Mouse (Mus musculus) CH12.LX (cell line): ENCODE results near the gene Ipo4. TPM values are rescaled to one million over a fixed set of nuclear protein-coding genes. Genes with fewer than 3 reads are reported as not detected.

ENCODE experiments used
- DNase-seq: peaks from one replicate; pipeline ENCODE4 v3.0.0-alpha.2; 2013; ENCODE audit errors: extremely low read depth
- H3K27ac ChIP-seq: 2 replicates; pipeline ENCODE4 v1.5.1; 2012; ENCODE audit warnings: low read depth, mild to moderate bottlenecking, control low read depth, moderate library complexity; ENCODE audit not compliant: insufficient read depth
- H3K27me3 ChIP-seq: replicated peaks from 2 replicates; pipeline ENCODE3; 2012; ENCODE audit warnings: inconsistent platforms
- H3K36me3 ChIP-seq, 2 experiments: replicated peaks in 1 of 2; 2 replicates each; pipeline versions ENCODE3 to v1.6.1; 2012; ENCODE audit warnings: inconsistent platforms in 1 of 2, low read length in 1 of 2, mild to moderate bottlenecking in 1 of 2, mixed read lengths in 1 of 2, moderate library complexity in 1 of 2; ENCODE audit not compliant: control insufficient read depth in 1 of 2, insufficient read depth in 1 of 2
- H3K4me1 ChIP-seq, 2 experiments: 2 replicates each; pipeline ENCODE4 v1.6.1; 2012; ENCODE audit warnings: inconsistent platforms in 1 of 2, moderate library complexity in 1 of 2; ENCODE audit not compliant: insufficient read depth in 2 of 2, control insufficient read depth in 1 of 2
- H3K4me2 ChIP-seq: 2 replicates; pipeline ENCODE4 v1.6.1; 2012; ENCODE audit warnings: low read depth, mild to moderate bottlenecking, control low read depth; ENCODE audit not compliant: poor library complexity, insufficient read depth, severe bottlenecking
- H3K4me3 ChIP-seq, 3 experiments: fragments of 150-350 bp in 1 of 3; sonication (generic) in 1 of 3; replicated peaks in 1 of 3; 2 replicates each; pipeline versions ENCODE3 to v1.5.1; 2011 to 2012; ENCODE audit warnings: low read depth in 2 of 3, low read length in 2 of 3, mild to moderate bottlenecking in 2 of 3, moderate library complexity in 2 of 3, control low read depth in 1 of 3, improper control_type of control experiment in 1 of 3, inconsistent platforms in 1 of 3, mixed read lengths in 1 of 3; ENCODE audit not compliant: poor library complexity in 1 of 3
- H3K79me2 ChIP-seq: replicated peaks from 2 replicates; pipeline ENCODE4 v1.6.1; 2012; ENCODE audit warnings: mild to moderate bottlenecking, moderate library complexity; ENCODE audit not compliant: control insufficient read depth, poor library complexity, insufficient read depth, severe bottlenecking; ENCODE audit errors: extremely low read depth
- H3K9ac ChIP-seq: 2 replicates; pipeline ENCODE4 v1.6.1; 2012; ENCODE audit warnings: low read depth, mild to moderate bottlenecking, control low read depth, moderate library complexity; ENCODE audit not compliant: insufficient read depth
- H3K9me3 ChIP-seq: replicated peaks from 2 replicates; pipeline ENCODE3; 2012; ENCODE audit warnings: low read length, inconsistent platforms, mixed read lengths
- BHLHE40 ChIP-seq: IDR thresholded peaks from 2 replicates; pipeline ENCODE4 v1.6.1; 2011; ENCODE audit warnings: mild to moderate bottlenecking, low read depth, low read length, improper control_type of control experiment
- CHD1 ChIP-seq: IDR thresholded peaks from 2 replicates; pipeline ENCODE4 v1.6.1; 2012; ENCODE audit warnings: low read depth, low read length, improper control_type of control experiment, inconsistent platforms
- CTCF ChIP-seq, 2 experiments: IDR thresholded peaks in 1 of 2; conservative IDR thresholded peaks in 1 of 2; 2 replicates each; pipeline ENCODE4 v1.5.1; 2011 to 2012; ENCODE audit warnings: low read depth in 2 of 2, low read length in 2 of 2, improper control_type of control experiment in 1 of 2, inconsistent platforms in 1 of 2, mild to moderate bottlenecking in 1 of 2, moderate library complexity in 1 of 2
- IRF4 ChIP-seq: IDR thresholded peaks from 2 replicates; pipeline ENCODE4 v1.6.1; 2014; ENCODE audit warnings: low read depth, mild to moderate bottlenecking, inconsistent platforms, low read length, improper control_type of control experiment
- JUND ChIP-seq: conservative IDR thresholded peaks from 2 replicates; pipeline ENCODE4 v1.6.1; 2011; ENCODE audit warnings: low read depth, low read length, improper control_type of control experiment
- MAX ChIP-seq: IDR thresholded peaks from 2 replicates; pipeline ENCODE4 v1.6.1; 2011; ENCODE audit warnings: low read length, improper control_type of control experiment
- MAZ ChIP-seq: IDR thresholded peaks from 2 replicates; pipeline ENCODE4 v1.6.1; 2012; ENCODE audit warnings: low read depth, mild to moderate bottlenecking, inconsistent platforms, low read length, improper control_type of control experiment, moderate library complexity
- MYC ChIP-seq: IDR thresholded peaks from 2 replicates; pipeline ENCODE4 v1.6.1; 2011; ENCODE audit warnings: low read depth, mild to moderate bottlenecking, improper control_type of control experiment, low read length
- NELFE ChIP-seq: IDR thresholded peaks from 2 replicates; pipeline ENCODE4 v1.6.1; 2011; ENCODE audit warnings: low read depth, low read length, improper control_type of control experiment
- POLR2A ChIP-seq: IDR thresholded peaks from 2 replicates; pipeline ENCODE4 v1.6.1; 2011; ENCODE audit warnings: low read depth, mild to moderate bottlenecking, improper control_type of control experiment, low read length
- RAD21 ChIP-seq: IDR thresholded peaks from 2 replicates; pipeline ENCODE4 v1.6.1; 2011; ENCODE audit warnings: low read depth, mild to moderate bottlenecking, low read length, improper control_type of control experiment, moderate library complexity
- SIN3A ChIP-seq: IDR thresholded peaks from 2 replicates; pipeline ENCODE4 v1.6.1; 2012; ENCODE audit warnings: low read length, improper control_type of control experiment, inconsistent platforms
- SMC3 ChIP-seq: IDR thresholded peaks from 2 replicates; pipeline ENCODE4 v1.6.1; 2011; ENCODE audit warnings: low read depth, low read length, improper control_type of control experiment
- UBTF ChIP-seq: IDR thresholded peaks from 2 replicates; pipeline ENCODE4 v1.6.1; 2012; ENCODE audit warnings: low read depth, mild to moderate bottlenecking, inconsistent platforms, low read length, improper control_type of control experiment, moderate library complexity
- USF1 ChIP-seq: IDR thresholded peaks from 2 replicates; pipeline ENCODE4 v1.6.1; 2014; ENCODE audit warnings: low read depth, mild to moderate bottlenecking, inconsistent platforms, low read length, improper control_type of control experiment
- ZC3H11A ChIP-seq: IDR thresholded peaks from 2 replicates; pipeline ENCODE4 v1.6.1; 2012; ENCODE audit warnings: low read depth, mild to moderate bottlenecking, inconsistent platforms, low read length, improper control_type of control experiment
- ZMIZ1 ChIP-seq: IDR thresholded peaks from 2 replicates; pipeline ENCODE4 v1.6.1; 2012; ENCODE audit warnings: low read depth, mild to moderate bottlenecking, inconsistent platforms, low read length, improper control_type of control experiment
- ZNF384 ChIP-seq: IDR thresholded peaks from 2 replicates; pipeline ENCODE4 v1.6.1; 2012; ENCODE audit warnings: low read depth, low read length, improper control_type of control experiment, inconsistent platforms
- dilution Hi-C: fragments of 300-500 bp; cut with MboI; formaldehyde crosslinking; loops from 2 replicates; pipeline ENCODE4 v1.14.3; 2020; ENCODE audit warnings: low sequenced_read_pairs; ENCODE audit not compliant: extremely low pct_unique_long_range_greater_than_20kb, extremely low pct_ligation_motif_present
- in situ Hi-C: fragments of 300-500 bp; cut with MboI; formaldehyde crosslinking; loops from 3 replicates; pipeline ENCODE4 v1.14.3; 2019; ENCODE audit warnings: low sequenced_read_pairs, low pct_ligation_motif_present, low pct_unique_long_range_greater_than_20kb, mixed read lengths
- polyA plus RNA-seq: library from polyadenylated mRNA; unstranded; fragments of >175 nt; gene quantifications from 2 replicates; pipeline ENCODE4 v1.2.1, GENCODE M21; 2012; ENCODE audit warnings: low read depth; ENCODE audit not compliant: insufficient read length
- total RNA-seq, 2 experiments: library from RNA; depleted of rRNA; stranded (reverse); fragments of 300-350 nt in 1 of 2; fragments of >200 nt in 1 of 2; gene quantifications; 2 replicates each; pipeline ENCODE4 v1.2.3; 2012 to 2014

Gene Ipo4
- total and polyA plus RNA-seq, 3 experiments, result 47.5 to 175 (median 84.8) TPM

DNA sequence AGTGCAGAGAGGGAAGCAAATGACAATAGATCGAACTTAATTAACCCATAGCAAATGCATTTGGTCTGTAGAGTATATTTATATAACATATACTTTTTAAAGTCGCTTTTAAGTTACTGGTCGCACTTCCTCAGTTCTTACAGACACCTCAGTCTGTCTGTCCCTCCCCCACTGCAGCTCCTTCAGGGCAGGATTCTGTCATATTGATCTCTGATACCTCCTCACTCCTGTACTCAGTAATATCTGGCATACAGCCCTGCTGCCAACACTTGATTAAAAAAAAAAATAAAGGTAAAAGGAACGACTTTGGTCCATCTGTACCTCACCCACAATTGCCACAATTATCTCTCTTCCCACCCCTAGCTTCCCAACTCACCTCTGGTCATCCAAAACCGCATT, 51.5 kb downstream of the Ipo4 start:
- dilution Hi-C loops (no loop called here), in situ Hi-C loops (no loop called here)
- Histone ChIP-seq H3K79me2 (peaks cover 20% of the 10 kb centered on the region), H3K4me3 (peak overlapping the region; percentile 57 to 76 (median 74)), H3K36me3 (peaks cover 36 to 67% of the 10 kb centered on the region in 2 experiments), H3K9me3 (no peaks in the 10 kb centered on the region), H3K4me2 (peak overlapping the region; percentile 55), H3K27me3 (no peaks in the 10 kb centered on the region), H3K27ac (no peak overlapping the region), H3K4me1 (peaks cover 21 to 74% of the 10 kb centered on the region in 2 experiments), H3K9ac (peak overlapping the region; percentile 10; the same call in 1 of the 2 replicates)
- no peak for TF ChIP-seq SMC3
- TF ChIP-seq NELFE, result no peak
- TF ChIP-seq CHD1, result no peak
- no peak for TF ChIP-seq MAX
- no peak for TF ChIP-seq SIN3A
- no peak for TF ChIP-seq ZMIZ1
- no peak for DNase-seq

DNA sequence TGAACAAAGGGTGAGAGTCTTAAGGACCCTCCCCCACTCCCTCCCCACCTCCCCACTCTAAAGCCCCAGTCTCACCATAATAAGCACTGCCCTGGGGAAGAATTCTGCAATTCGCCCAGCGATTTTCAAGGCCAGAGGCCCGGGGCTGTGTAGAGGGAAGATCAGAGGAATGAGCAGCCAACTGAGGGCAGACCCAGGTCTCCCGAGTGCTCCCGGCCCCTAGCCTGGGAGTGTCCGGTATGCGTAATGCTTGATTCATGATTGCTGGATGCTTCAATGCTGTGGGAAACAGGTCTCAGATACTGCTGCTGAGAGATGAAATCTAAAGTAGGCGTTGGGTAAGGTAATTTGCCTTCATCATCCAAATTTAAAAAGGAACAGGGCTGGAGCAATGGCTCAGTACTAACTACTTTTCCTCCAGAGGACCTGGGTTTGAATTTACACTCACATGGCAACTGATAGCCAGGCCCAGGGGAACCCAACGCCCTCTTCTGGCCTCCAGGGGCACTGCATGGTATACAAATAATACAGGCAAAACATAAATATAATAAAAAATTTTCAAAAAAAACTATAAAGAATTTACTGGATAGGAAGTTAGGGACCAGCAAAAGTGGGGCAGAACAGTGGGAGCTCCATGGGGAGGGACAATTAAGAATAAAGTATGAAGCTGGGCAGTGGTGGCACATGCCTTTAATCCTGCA, 53.6 kb downstream of the Ipo4 start:
- H3K4me2 ChIP-seq, result no peak overlapping the region
- H3K4me3 ChIP-seq, result no peak overlapping the region
- H3K79me2 ChIP-seq, result peaks cover 12% of the 10 kb centered on the region
- dilution Hi-C loops (no loop called here), in situ Hi-C loops (no loop called here)
- no peak overlapping the region for H3K27ac ChIP-seq
- peaks cover 21 to 61% of the 10 kb centered on the region in 2 experiments for H3K4me1 ChIP-seq
- H3K9me3 ChIP-seq, result no peaks in the 10 kb centered on the region
- H3K9ac ChIP-seq, result no peak overlapping the region
- H3K27me3 ChIP-seq, result no peaks in the 10 kb centered on the region
- H3K36me3 ChIP-seq, result peaks cover 21 to 47% of the 10 kb centered on the region in 2 experiments
- TF ChIP-seq POLR2A (peak; percentile 10), RAD21 (peak; percentile 3), MAZ (no peak), CTCF (conservative IDR thresholded peaks at IDR 0.05 in 1 of 2, IDR thresholded peaks at IDR 0.05 in 1 of 2; ENCODE audit: low read depth in 2 of 2, low read length in 2 of 2) (peak; percentile 60 to 70), JUND (no peak), ZC3H11A (no peak)
- DNase-seq, result no peak

DNA sequence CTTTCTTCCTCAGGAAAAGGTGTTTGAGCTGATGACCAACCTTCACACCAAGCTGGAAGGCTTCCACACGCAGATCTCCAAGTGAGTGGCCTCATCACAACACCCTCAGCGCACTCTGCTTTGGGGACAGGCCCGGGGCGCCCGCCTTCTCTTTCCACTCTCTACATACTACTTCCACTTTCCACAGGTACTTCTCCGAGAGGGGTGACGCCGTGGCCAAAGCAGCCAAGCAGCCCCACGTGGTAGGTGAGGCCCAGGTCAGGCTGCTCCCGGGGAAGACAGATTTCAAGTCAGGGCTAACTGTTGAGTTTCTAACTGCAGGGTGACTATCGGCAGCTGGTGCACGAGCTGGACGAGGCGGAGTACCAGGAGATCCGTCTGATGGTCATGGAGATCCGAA, 55.0 kb downstream of the Ipo4 start:
- H3K27me3 ChIP-seq, result no peaks in the 10 kb centered on the region
- peaks cover 19 to 40% of the 10 kb centered on the region in 2 experiments for H3K36me3 ChIP-seq
- H3K9ac ChIP-seq, result no peak overlapping the region
- H3K27ac ChIP-seq, result peak overlapping the region; percentile 32
- no peak overlapping the region; the same call in 1 of the 2 replicates for H3K4me2 ChIP-seq
- no peaks in the 10 kb centered on the region for H3K9me3 ChIP-seq
- in situ Hi-C loops, result no loop called here
- H3K4me3 ChIP-seq, result no peak overlapping the region
- peaks cover 20 to 48% of the 10 kb centered on the region in 2 experiments for H3K4me1 ChIP-seq
- peaks cover 12% of the 10 kb centered on the region for H3K79me2 ChIP-seq
- no peak for DNase-seq
- dilution Hi-C loops, result no loop called here
- peak; percentile 24; the same call in 1 of the 2 replicates for TF ChIP-seq IRF4
- no peak for TF ChIP-seq ZNF384
- no peak for TF ChIP-seq MYC
- peak; percentile 18; the same call in 1 of the 2 replicates for TF ChIP-seq USF1
- TF ChIP-seq UBTF, result 0 out of 2 replicates have a peak, but pooled peaks have one; percentile 71
- TF ChIP-seq SMC3, result no peak
- 0 out of 2 replicates have a peak, but pooled peaks have one; percentile 25 for TF ChIP-seq BHLHE40
